Mouse (Mus musculus) lung, embryonic 15.5 days (tissue): ENCODE measurements around the gene Cir1. TPM values are rescaled to one million over a fixed set of nuclear protein-coding genes. Genes with fewer than 3 reads are reported as not detected.

ENCODE experiments used
- ATAC-seq: fragments of 200-750 bp; cut with Nextera tagmentation; 2 replicates; pipeline ENCODE4 v1.8.0; 2017; ENCODE audit warnings: moderate number of reproducible peaks, borderline replicate concordance; ENCODE audit not compliant: low FRiP score, low TSS enrichment; ENCODE audit errors: extremely low read depth
- H3K27ac ChIP-seq: fragments of 300-500 bp; sonication (generic); 2 replicates; pipeline ENCODE4 v1.5.1; 2015; ENCODE audit warnings: moderate library complexity, mild to moderate bottlenecking, inconsistent platforms
- H3K27me3 ChIP-seq: fragments of 300-500 bp; sonication (generic); 2 replicates; pipeline ENCODE4 v1.6.1; 2015; ENCODE audit warnings: inconsistent platforms
- H3K36me3 ChIP-seq: fragments of 300-500 bp; sonication (generic); 2 replicates; pipeline ENCODE4 v1.6.1; 2015; ENCODE audit warnings: inconsistent platforms
- H3K4me1 ChIP-seq: fragments of 300-500 bp; sonication (generic); 2 replicates; pipeline ENCODE4 v1.6.1; 2015; ENCODE audit warnings: inconsistent platforms
- H3K4me2 ChIP-seq: fragments of 300-500 bp; sonication (generic); 2 replicates; pipeline ENCODE4 v1.6.1; 2015; ENCODE audit warnings: inconsistent platforms, mild to moderate bottlenecking, moderate library complexity
- H3K4me3 ChIP-seq: fragments of 300-500 bp; sonication (generic); 2 replicates; pipeline ENCODE4 v1.5.1; 2015; ENCODE audit warnings: mild to moderate bottlenecking, inconsistent platforms
- H3K9ac ChIP-seq: fragments of 300-500 bp; sonication (generic); 2 replicates; pipeline ENCODE4 v1.6.1; 2015; ENCODE audit warnings: inconsistent platforms
- H3K9me3 ChIP-seq: fragments of 300-500 bp; sonication (generic); 2 replicates; pipeline ENCODE4 v1.6.1; 2016; ENCODE audit warnings: inconsistent platforms
- WGBS: fragments of 180-500 bp; shearing (Covaris S2); methylation state at CpG from one replicate; pipeline ENCODE4 v1.1.7; 2015; 5-methylcytosine and 5-hydroxymethylcytosine counted together
- polyA plus RNA-seq: library from polyadenylated mRNA; unstranded; fragments of >200 nt; fragmentation: Nextera tagmentation; extraction: Ambion mirVana; gene quantifications from 2 replicates; pipeline ENCODE4 v1.2.1, GENCODE M21; 2015

Gene Cir1
- polyA plus RNA-seq, 1 experiment from 2014 or later: 25.7 TPM

DNA sequence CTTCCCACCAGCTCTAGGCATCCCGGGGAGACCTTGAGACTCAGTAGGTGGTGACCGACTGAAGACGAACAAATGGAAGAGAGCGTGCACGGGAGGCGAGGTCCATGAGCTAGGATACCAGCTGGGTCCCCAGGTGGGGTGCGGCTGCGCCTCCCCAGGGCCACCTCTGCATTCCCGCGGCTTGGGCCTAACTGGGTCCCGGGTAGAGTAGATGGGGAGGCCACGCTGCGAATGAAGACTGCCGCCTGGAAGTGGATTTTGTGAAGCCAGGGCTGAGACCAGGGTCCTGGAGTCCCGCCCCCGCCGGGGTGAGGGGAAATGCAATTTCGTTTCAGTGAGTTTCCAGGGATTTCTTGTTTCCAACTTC, 34.8 kb downstream of the Cir1 start:
- Histone ChIP-seq H3K4me1 (peaks cover 55% of the 10 kb centered on the region), H3K4me2 (0 out of 2 replicates have a peak overlapping the region, but pooled peaks have one; percentile 3), H3K27me3 (peaks cover 84% of the 10 kb centered on the region), H3K4me3 (peak overlapping the region; percentile 6), H3K9me3 (no peaks in the 10 kb centered on the region), H3K27ac (no peak overlapping the region), H3K36me3 (no peaks in the 10 kb centered on the region), H3K9ac (no peak overlapping the region)
- WGBS: 2% methylated on average over 18 of the region's 18 CpGs
- ATAC-seq: no peak

DNA sequence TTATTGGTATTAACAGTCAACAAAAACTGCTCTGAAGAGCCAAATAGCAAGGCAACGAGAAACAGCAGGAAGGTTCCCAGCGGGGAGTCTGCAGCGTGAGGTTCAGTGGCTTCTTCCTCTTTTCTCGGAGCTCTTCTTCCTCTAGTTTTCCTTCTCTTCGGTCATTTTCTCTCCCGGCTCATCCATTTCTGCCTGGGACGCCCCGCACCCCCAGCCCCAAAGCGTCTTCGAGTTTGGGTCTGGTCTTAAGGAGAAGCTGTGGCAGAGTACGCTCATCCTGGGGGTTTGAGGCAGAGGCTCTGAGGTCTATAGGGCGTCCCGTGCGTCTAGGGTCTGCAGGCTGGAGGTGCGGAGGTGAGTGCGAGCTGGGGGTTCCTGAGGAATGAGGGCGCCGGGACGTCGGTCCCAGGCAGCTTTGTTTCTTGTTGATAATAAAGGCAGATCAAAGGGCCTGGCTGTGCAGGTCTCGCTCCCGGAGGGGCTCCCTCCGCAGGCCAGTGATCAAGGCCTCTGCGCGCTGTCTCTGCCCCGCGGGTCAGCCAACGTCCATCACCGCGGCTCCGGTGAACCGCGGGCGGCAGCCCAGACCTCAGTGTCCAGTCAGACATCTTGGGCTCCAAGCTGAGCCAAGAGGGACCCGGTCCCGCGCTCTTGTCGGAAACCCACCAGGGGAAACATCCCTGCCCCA, 35.3 kb downstream of the Cir1 start:
- ATAC-seq: no peak
- H3K27me3 ChIP-seq: peaks cover 86% of the 10 kb centered on the region
- H3K9ac ChIP-seq: no peak overlapping the region
- H3K36me3 ChIP-seq: no peaks in the 10 kb centered on the region
- peaks cover 60% of the 10 kb centered on the region for H3K4me1 ChIP-seq
- 2% methylated on average over 38 of the region's 38 CpGs for WGBS
- no peak overlapping the region for H3K27ac ChIP-seq
- 0 out of 2 replicates have a peak overlapping the region, but pooled peaks have one; percentile 3 for H3K4me2 ChIP-seq
- H3K4me3 ChIP-seq: peak overlapping the region; percentile 6; the same call in 1 of the 2 replicates
- no peaks in the 10 kb centered on the region for H3K9me3 ChIP-seq

DNA sequence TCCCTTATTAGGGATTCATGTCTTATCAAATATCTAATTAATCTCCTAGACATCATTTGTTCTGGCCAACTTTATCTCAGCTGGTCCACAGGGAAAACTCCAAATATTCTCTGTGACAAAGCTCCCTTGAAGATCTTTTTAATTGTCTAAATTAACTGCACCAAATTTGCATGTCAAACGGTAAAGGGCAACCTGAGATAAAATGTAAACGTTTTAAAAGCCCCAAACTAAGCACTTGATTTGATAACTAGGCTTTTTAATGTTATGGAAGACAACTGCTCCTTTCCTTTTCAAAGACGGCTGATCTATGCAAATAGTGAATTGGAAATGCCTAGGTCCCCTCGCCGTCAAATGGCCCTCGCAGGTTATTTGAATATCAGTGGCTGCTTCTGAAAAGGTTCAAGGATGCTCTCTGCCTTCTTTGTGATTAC, 36.3 kb downstream of the Cir1 start:
- H3K4me2 ChIP-seq: no peak overlapping the region
- H3K27me3 ChIP-seq: peaks cover 84% of the 10 kb centered on the region
- no peaks in the 10 kb centered on the region for H3K9me3 ChIP-seq
- H3K9ac ChIP-seq: no peak overlapping the region
- no peak overlapping the region for H3K4me3 ChIP-seq
- ATAC-seq: no peak
- peaks cover 67% of the 10 kb centered on the region for H3K4me1 ChIP-seq
- H3K27ac ChIP-seq: no peak overlapping the region
- no peaks in the 10 kb centered on the region for H3K36me3 ChIP-seq
- WGBS: under 1% methylated on average over 6 of the region's 6 CpGs

DNA sequence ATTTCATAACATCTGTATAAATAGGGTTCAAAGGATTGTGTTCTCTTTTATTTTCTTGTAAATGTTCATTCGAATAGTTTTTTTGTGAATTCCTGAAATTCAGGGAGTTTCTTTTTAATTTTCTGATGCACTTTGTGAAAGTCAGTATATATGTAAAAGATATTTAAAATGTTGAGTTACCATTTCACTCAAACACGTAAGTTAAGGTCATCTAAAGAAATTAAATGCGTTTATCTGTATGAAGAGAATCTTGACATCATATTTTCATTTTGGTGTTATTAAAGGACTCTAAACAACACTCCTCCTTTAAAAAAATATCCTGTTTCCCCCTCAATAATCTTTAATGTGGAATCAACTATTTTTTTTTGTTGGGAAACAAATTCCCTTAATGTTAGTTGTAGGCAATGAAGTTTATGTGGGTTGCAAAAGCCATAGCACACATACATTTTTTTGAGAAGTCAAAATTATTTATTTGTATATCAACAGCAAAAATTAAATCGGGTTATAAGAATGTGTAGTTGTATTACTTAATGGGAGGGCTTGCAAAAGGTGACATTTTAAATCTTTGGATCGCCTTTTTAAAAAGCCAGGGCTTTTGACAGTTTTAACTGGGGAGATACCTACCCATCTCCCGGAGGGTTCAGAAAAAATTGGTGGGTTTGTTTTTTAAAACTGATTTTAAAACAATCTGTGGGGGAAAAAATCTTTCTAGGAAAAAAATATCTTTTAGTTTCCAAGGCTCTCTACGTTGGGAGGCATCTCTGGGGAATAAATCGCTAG, 37.0 kb downstream of the Cir1 start:
- Histone ChIP-seq H3K4me2 (no peak overlapping the region), H3K27me3 (peaks cover 84% of the 10 kb centered on the region), H3K9me3 (no peaks in the 10 kb centered on the region), H3K9ac (no peak overlapping the region), H3K4me1 (peaks cover 67% of the 10 kb centered on the region), H3K36me3 (no peaks in the 10 kb centered on the region), H3K27ac (no peak overlapping the region), H3K4me3 (no peak overlapping the region)
- WGBS: 8% methylated on average over 8 of the region's 8 CpGs
- no peak for ATAC-seq

DNA sequence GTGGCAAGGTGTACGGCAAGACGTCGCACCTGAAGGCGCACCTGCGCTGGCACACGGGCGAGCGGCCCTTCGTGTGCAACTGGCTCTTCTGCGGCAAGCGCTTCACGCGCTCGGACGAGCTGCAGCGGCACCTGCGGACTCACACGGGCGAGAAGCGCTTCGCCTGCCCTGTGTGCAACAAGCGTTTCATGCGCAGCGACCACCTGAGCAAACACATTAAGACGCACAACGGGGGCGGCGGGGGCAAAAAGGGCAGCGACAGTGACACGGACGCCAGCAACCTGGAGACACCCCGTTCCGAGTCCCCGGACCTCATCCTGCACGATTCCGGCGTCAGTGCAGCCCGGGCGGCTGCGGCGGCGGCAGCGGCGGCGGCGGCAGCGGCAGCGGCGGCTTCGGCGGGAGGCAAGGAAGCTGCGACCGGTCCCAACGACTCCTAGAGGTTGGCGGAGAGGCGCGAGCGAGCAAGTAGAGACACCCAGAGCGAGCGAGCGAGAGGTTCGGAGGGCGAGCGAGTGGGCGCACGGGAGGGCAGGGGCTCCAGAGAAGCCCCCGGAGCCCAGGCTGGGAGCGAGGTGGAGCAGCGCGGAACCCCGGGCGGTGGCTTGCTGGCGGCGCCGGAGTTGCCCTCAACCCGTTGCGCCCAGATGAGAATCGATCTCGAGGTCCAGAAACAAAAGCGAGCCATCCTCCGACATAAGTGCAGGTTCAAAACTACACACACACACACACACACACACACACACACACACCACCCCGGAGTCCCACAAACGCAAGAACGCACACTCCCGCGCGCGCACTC, 38.2 kb downstream of the Cir1 start:
- no peaks in the 10 kb centered on the region for H3K9me3 ChIP-seq
- peak overlapping the region; percentile 77 for H3K4me2 ChIP-seq
- H3K27me3 ChIP-seq: peaks cover 85% of the 10 kb centered on the region
- WGBS: under 1% methylated on average over 86 of the region's 88 CpGs
- no peak for ATAC-seq
- no peak overlapping the region for H3K9ac ChIP-seq
- H3K36me3 ChIP-seq: no peaks in the 10 kb centered on the region
- peaks cover 61% of the 10 kb centered on the region for H3K4me1 ChIP-seq
- no peak overlapping the region for H3K27ac ChIP-seq
- peak overlapping the region; percentile 39 for H3K4me3 ChIP-seq

DNA sequence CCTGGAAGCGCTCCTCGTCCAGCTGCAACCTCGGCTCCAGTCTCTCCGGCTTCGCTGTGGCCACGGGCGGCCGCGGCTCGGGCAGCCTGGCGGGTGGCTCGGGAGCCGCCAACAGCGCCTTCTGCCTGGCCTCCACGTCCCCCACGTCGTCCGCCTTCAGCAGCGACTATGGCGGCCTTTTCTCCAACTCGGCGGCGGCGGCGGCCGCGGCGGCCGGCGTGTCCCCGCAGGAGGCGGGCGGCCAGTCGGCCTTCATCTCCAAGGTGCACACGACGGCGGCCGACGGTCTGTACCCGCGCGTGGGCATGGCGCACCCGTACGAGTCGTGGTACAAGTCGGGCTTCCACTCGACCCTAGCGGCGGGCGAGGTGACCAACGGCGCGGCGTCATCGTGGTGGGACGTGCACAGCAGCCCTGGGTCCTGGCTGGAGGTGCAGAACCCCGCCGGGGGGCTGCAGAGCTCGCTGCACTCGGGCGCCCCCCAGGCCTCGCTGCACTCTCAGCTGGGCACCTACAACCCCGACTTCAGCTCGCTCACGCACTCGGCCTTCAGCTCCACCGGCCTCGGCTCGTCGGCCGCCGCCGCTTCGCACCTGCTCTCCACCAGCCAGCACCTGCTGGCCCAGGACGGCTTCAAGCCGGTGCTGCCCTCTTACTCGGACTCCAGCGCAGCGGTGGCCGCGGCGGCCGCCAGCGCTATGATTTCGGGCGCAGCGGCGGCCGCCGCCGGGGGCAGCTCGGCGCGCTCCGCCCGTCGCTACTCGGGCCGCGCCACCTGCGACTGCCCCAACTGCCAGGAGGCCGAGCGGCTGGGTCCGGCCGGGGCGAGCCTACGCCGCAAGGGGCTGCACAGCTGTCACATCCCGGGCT, 39.0 kb downstream of the Cir1 start:
- ATAC-seq: peak; percentile 51; the same call in 1 of the 2 replicates
- Histone ChIP-seq H3K27me3 (peaks cover 85% of the 10 kb centered on the region), H3K4me3 (peak overlapping the region; percentile 39), H3K9me3 (no peaks in the 10 kb centered on the region), H3K4me1 (peaks cover 52% of the 10 kb centered on the region), H3K36me3 (no peaks in the 10 kb centered on the region), H3K9ac (0 out of 2 replicates have a peak overlapping the region, but pooled peaks have one; percentile 3), H3K27ac (no peak overlapping the region), H3K4me2 (peak overlapping the region; percentile 77)
- under 1% methylated on average over 109 of the region's 110 CpGs for whole genome bisulfite sequencing

DNA sequence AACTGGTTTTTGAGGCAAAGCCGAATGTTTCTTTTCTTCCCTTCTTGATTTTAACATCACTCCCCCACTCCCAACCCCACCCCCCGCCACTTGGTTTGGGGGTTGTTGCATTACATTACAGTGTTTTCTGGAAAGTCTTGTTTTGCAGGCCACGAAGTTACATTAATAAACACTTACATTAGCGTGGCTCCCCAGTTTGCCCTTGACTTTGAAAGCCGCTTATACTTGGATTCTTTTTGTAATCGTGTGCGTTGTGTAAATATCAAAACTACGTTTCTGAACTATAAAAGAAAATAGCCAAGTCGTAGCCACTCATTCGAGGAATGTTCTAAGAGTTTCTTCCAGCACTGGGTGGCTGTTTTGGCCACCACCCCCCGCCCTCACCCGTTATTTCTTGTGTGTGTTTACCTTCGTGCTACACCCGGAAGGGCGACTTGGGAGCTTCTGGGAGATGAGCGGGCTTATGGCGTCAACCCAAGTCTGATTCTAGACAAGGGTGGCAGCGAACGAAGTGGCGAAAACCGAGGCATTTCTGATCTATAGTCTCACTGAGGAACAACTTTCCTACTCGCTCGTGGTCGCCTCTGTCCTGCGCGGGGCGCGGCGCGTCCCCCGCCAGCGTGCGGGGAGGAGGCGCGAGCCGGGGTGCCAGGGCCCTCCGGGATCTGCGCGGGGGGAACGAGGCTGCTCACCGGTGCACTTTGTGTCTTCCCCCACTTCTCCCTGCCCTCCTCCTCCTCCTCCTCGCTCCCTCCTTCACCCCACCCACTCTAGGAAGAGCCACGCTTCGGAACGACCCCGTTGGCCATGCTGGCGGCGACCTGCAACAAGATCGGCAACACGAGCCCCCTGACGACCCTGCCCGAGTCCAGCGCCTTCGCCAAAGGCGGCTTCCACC, 39.9 kb downstream of the Cir1 start:
- Histone ChIP-seq H3K4me1 (peaks cover 49% of the 10 kb centered on the region), H3K36me3 (no peaks in the 10 kb centered on the region), H3K9me3 (no peaks in the 10 kb centered on the region), H3K27me3 (peaks cover 89% of the 10 kb centered on the region), H3K27ac (no peak overlapping the region), H3K4me2 (peak overlapping the region; percentile 77), H3K9ac (peak overlapping the region; percentile 3; the same call in 1 of the 2 replicates), H3K4me3 (peak overlapping the region; percentile 39)
- no peak for ATAC-seq
- under 1% methylated on average over 55 of the region's 55 CpGs for WGBS

DNA sequence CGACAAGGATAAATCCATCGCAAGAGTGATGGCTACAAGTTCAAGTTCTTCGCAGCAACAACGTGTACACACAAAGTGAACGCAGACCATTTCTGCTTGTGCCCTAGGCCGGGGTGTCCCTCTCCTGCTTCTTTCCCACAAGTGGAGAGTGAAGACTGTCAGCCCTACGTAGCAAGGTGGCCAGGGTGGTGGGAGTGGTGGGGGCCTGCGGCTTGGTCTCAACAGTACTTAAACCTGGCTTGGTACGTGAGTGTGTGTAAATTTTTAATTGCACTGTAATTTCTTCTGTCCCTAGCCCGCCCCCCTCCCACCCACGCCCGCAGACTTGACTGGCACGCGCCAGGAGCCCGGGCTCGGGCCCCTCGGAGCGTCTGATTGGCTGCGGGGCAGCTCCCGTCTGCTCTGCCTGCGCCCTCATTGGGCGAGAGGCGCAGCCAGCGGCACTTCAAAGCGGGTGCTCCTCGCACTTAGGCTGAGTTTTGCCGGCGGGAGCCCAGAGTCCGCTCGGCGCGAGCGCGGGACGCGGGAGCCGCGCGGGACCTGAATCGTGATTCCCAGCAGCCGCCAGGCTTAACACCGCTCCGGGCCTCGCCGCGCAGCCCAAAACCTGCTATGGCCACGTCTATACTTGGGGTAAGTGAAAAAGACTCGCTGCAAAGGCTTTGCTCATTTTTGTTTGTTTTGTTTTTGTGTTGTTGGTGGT, 40.9 kb downstream of the Cir1 start, which contains the start of gene Sp9:
Gene Sp9 (plus strand): TSS at position 467 of the 703 bp plus-strand sequence.
- peaks cover 43% of the 10 kb centered on the region for H3K4me1 ChIP-seq

DNA sequence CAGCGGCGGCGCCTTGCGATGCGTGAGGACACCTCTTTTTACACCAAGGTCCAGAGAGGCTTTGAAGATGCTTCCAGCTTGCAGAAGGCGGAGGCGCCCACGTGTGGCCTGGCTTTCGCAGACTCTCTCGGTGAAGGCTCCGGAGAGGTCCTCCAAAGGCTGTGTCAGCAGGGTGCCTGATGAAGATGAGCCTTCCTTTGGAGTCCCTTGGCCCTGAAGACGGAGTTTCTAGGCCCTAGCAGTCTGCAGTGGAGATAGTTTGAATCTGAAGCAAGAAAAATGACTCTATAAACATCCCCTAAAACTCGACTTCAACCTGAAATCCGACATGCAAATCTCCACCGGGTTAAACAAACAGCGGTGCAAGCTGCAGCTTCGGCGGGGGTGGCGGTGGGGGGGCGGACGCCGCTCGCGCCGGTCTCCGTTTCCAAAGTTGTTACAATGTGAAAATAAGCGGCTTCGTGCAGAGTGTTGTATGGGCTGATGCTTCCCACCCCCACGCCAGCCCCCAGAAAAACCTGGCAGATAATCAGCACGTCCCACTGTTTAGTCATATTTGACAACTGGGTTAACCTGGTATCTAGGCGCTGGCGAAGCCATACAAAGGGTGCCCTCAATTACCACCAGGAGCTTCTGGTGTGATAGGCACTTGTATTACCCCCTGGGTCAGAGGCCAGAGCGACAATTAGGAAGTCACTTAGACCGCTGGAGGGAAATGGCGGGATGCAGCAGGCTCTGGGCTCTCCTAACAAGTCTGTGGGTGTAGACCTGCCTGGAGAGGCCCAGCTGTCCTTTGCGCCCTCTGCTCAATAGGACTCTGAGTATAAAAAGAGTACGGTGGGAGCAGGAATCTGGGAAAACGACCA, 41.7 kb downstream of the Cir1 start:
- H3K4me3 ChIP-seq: peak overlapping the region; percentile 1; the same call in 1 of the 2 replicates
- peaks cover 88% of the 10 kb centered on the region for H3K27me3 ChIP-seq
- no peaks in the 10 kb centered on the region for H3K9me3 ChIP-seq
- 1% methylated on average over 38 of the region's 38 CpGs for WGBS
- no peak overlapping the region for H3K27ac ChIP-seq
- H3K4me1 ChIP-seq: peaks cover 43% of the 10 kb centered on the region
- no peak for ATAC-seq
- no peaks in the 10 kb centered on the region for H3K36me3 ChIP-seq
- H3K9ac ChIP-seq: no peak overlapping the region
- no peak overlapping the region for H3K4me2 ChIP-seq

More for the DNA sequence above, 40.9 kb downstream of the Cir1 start, which contains the start of gene Sp9:
- ATAC-seq: peak; percentile 69; the same call in 1 of the 2 replicates
- Histone ChIP-seq H3K4me3 (peak within 1 kb of the TSS; percentile 39), H3K9me3 (no peaks in the 10 kb centered on the region), H3K27ac (no peak within 1 kb of the TSS), H3K4me2 (peak within 1 kb of the TSS; percentile 77), H3K36me3 (no peaks in the 10 kb centered on the region), H3K27me3 (peaks cover 88% of the 10 kb centered on the region), H3K9ac (peak within 1 kb of the TSS; percentile 3; the same call in 1 of the 2 replicates)
- WGBS: under 1% methylated on average over 48 of the region's 48 CpGs
